Mouse (Mus musculus) midbrain, embryonic 12.5 days (tissue): Measurements from ENCODE around the gene Tiam1. TPM values are rescaled to one million over a fixed set of nuclear protein-coding genes. Genes with fewer than 3 reads are reported as not detected.

ENCODE experiments used
- ATAC-seq: fragments of 200-750 bp; cut with Nextera tagmentation; 2 replicates; pipeline ENCODE4 v1.8.0; 2017; ENCODE audit warnings: low read depth, moderate TSS enrichment, moderate library complexity; ENCODE audit not compliant: low FRiP score
- H3K27ac ChIP-seq: fragments of 300-500 bp; sonication (generic); replicated peaks from 2 replicates; pipeline ENCODE4 v1.5.1; 2016; ENCODE audit warnings: mild to moderate bottlenecking
- H3K27me3 ChIP-seq: fragments of 300-500 bp; sonication (generic); 2 replicates; pipeline ENCODE4 v1.6.1; 2016; ENCODE audit warnings: mild to moderate bottlenecking
- H3K36me3 ChIP-seq: fragments of 300-500 bp; sonication (generic); 2 replicates; pipeline ENCODE4 v1.6.1; 2016
- H3K4me1 ChIP-seq: fragments of 300-500 bp; sonication (generic); 2 replicates; pipeline ENCODE4 v1.6.1; 2016
- H3K4me2 ChIP-seq: fragments of 300-500 bp; sonication (generic); replicated peaks from 2 replicates; pipeline ENCODE4 v1.6.1; 2016; ENCODE audit warnings: mild to moderate bottlenecking, moderate library complexity
- H3K4me3 ChIP-seq: fragments of 300-500 bp; sonication (generic); 2 replicates; pipeline ENCODE4 v1.5.1; 2016; ENCODE audit warnings: mild to moderate bottlenecking
- H3K9ac ChIP-seq: fragments of 300-500 bp; sonication (generic); replicated peaks from 2 replicates; pipeline ENCODE4 v1.6.1; 2016; ENCODE audit warnings: mild to moderate bottlenecking, moderate library complexity
- H3K9me3 ChIP-seq: fragments of 300-500 bp; sonication (generic); 2 replicates; pipeline ENCODE4 v1.6.1; 2016; ENCODE audit warnings: mild to moderate bottlenecking
- WGBS: fragments of 180-500 bp; shearing (Covaris S2); methylation state at CpG from one replicate; pipeline ENCODE4 v1.1.7; 2016; 5-methylcytosine and 5-hydroxymethylcytosine counted together
- polyA plus RNA-seq: library from polyadenylated mRNA; unstranded; fragments of >200 nt; fragmentation: Nextera tagmentation; extraction: Ambion mirVana; gene quantifications from 2 replicates; pipeline ENCODE4 v1.2.1, GENCODE M21; 2016

The Tiam1 gene
- polyA plus RNA-seq, 1 experiment from 2014 or later, result 23.8 TPM

DNA sequence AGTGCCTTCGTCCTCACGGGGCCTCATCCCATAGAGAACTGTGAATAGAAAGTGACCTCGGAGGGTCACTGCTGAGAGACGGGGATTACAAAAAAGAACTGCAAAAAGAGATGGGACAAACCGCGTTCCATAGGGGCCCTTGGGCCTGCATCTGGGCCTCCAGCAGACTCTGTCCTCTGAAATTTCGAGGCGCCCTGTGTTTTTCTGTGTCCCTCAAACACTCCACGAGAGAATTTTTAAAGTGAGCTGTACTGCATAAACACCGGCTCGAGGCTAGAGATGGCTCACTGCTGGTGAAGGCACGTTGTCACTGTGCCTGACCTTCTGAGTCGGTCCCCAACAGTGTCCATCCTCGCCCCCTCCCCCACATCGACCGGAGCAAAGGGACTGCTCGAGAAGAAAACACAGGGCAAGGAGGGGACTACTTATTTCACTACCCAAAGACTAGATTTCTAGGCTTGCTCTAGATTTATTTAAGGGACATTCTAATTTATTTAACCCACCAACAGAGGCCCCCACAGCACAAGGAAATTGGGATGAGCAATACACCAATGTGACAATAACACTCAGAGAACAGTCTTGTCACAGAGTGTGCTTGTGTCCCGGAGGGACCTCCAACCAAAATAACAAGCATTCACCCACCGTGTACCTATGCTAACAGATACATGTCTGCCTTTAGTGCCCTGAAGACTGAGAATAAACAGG is 200.2 kb downstream of the Tiam1 start:
- peaks cover 32% of the 10 kb centered on the region for H3K4me1 ChIP-seq
- H3K9ac ChIP-seq, result no peak overlapping the region
- WGBS, result 7% methylated on average over 19 of the region's 19 CpGs

DNA sequence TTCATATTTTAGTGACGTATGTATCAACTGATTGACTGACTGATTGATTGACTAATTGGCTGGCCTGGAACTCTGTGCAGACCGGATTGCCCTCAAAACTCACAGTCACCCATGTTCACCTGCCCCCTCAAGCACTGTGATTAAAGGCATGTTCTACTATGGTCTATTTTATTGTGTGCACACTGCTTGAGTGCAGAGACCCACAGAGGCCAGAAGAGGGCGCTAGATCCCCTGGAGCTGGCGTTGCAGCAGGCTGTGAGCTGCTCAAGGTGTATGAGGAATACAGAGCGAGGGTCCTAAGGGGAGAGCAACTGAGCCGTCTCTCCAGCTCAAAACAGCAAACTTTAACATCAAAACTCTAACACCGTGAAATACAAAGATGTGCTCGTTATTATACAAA is 202.9 kb downstream of the Tiam1 start:
- WGBS, result 92% methylated on average over 8 of the region's 8 CpGs
- H3K4me2 ChIP-seq, result no peak overlapping the region
- peaks cover 32% of the 10 kb centered on the region for H3K4me1 ChIP-seq
- no peak for ATAC-seq
- H3K27me3 ChIP-seq, result peaks cover 4% of the 10 kb centered on the region
- no peaks in the 10 kb centered on the region for H3K36me3 ChIP-seq
- H3K9ac ChIP-seq, result no peak overlapping the region
- H3K27ac ChIP-seq, result no peak overlapping the region
- 0 out of 2 replicates have a peak, but pooled peaks cover 10% of the 10 kb centered on the region for H3K9me3 ChIP-seq
- no peak overlapping the region for H3K4me3 ChIP-seq

More for the DNA sequence above, 200.2 kb downstream of the Tiam1 start:
- peak overlapping the region; percentile 63 for H3K27ac ChIP-seq
- ATAC-seq, result 0 out of 2 replicates have a peak, but pooled peaks have one; percentile 13
- 0 out of 2 replicates have a peak, but pooled peaks cover 10% of the 10 kb centered on the region for H3K9me3 ChIP-seq
- peak overlapping the region; percentile 37 for H3K4me2 ChIP-seq
- peaks cover 4% of the 10 kb centered on the region for H3K27me3 ChIP-seq
- no peak overlapping the region for H3K4me3 ChIP-seq
- H3K36me3 ChIP-seq, result no peaks in the 10 kb centered on the region

DNA sequence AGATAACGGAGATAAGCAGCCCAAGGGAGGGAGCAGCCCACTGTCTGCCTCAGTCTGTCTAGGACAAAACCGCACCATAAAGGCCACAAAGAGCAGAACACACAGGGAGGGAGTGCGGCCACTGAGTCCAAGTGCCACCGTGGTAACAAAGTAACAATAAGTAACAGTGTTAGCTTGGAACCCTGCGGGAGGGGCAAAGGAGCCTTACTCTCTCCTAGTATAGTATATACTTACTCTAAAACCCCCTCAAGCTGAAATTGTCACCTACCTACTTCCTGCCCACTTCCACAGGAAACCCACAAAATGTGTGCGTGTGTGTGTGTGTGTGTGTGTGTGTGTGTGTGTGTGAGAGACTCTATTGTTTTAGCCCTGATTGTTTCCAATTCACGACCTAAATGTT is 205.3 kb downstream of the Tiam1 start:
- 55% methylated on average over 7 of the region's 7 CpGs for WGBS
- H3K4me2 ChIP-seq, result no peak overlapping the region
- 0 out of 2 replicates have a peak, but pooled peaks have one; percentile 16 for ATAC-seq
- H3K27me3 ChIP-seq, result no peaks in the 10 kb centered on the region; the same call in 1 of the 2 replicates
- 0 out of 2 replicates have a peak, but pooled peaks cover 10% of the 10 kb centered on the region for H3K9me3 ChIP-seq
- H3K36me3 ChIP-seq, result no peaks in the 10 kb centered on the region
- no peak overlapping the region for H3K9ac ChIP-seq
- peaks cover 8% of the 10 kb centered on the region for H3K4me1 ChIP-seq
- H3K4me3 ChIP-seq, result no peak overlapping the region
- no peak overlapping the region for H3K27ac ChIP-seq

DNA sequence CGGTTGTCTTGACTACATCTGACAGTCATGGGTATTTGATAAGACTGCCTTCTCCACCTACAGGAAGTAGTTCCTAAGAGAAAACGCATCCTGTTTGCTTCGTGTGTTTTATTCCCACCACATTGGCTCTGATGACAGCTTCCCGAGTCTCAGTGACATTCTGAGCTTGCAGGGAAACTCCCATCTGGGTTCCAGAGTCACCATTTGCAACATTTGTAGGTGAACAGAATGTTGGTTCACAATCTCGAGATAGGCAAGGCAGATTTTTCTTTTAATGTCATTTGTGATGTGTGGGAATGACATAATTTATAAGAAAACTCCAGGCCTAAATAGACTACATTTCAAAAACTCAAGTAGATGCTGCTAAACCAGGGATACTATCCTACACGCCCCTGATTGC is 207.0 kb downstream of the Tiam1 start:
- H3K4me2 ChIP-seq, result no peak overlapping the region
- no peak overlapping the region for H3K27ac ChIP-seq
- no peaks in the 10 kb centered on the region; the same call in 1 of the 2 replicates for H3K27me3 ChIP-seq
- H3K9ac ChIP-seq, result no peak overlapping the region
- H3K36me3 ChIP-seq, result no peaks in the 10 kb centered on the region
- H3K9me3 ChIP-seq, result 0 out of 2 replicates have a peak, but pooled peaks cover 8% of the 10 kb centered on the region
- H3K4me1 ChIP-seq, result no peaks in the 10 kb centered on the region
- WGBS, result 87% methylated on average over 6 of the region's 6 CpGs
- ATAC-seq, result no peak
- H3K4me3 ChIP-seq, result no peak overlapping the region

DNA sequence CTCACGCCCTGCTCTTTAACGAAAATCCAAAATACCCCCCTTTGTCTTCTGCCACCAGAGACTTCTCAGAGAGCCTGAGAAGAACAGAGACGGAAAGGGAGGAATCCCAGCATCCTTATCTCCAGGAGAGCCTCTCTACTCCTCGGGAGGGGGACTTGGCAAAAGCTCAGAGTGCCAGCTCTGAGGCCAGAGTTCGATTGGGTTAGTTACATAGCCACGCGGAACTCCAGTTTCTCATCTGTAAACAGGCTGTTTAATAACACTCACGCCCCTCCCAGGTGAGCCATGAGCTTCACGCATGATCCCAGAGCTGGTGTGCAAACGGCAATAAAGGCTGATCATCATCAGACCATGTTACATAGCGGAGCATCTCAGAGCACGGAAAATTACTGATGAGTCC is 208.2 kb downstream of the Tiam1 start:
- Histone ChIP-seq H3K4me1 (no peaks in the 10 kb centered on the region), H3K27me3 (no peaks in the 10 kb centered on the region; the same call in 1 of the 2 replicates), H3K4me2 (no peak overlapping the region), H3K27ac (no peak overlapping the region), H3K4me3 (no peak overlapping the region), H3K9me3 (no peaks in the 10 kb centered on the region), H3K9ac (no peak overlapping the region), H3K36me3 (no peaks in the 10 kb centered on the region)
- 92% methylated on average over 12 of the region's 12 CpGs for WGBS
- no peak for ATAC-seq

DNA sequence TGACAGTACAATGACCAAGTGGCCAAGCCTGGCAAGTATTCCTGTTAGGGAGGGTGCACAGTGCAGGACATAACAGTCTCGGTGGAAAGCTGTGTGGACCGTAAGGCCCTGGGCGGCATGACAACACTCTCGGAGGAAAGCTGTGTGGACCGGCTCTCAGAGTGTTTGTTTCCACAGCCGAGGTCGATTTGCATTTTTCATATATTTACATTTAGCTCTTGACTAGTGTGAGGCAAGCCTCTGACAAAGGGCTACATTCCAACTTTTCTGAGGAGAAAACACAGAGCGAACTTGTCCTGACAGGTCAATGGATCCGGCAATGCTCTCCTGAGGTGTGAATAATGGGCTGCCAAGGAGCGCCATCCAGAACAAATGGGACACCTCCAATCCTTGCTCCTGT is 209.0 kb downstream of the Tiam1 start:
- ATAC-seq, result no peak
- H3K4me1 ChIP-seq, result no peaks in the 10 kb centered on the region
- no peaks in the 10 kb centered on the region for H3K27me3 ChIP-seq
- H3K36me3 ChIP-seq, result no peaks in the 10 kb centered on the region
- no peak overlapping the region for H3K4me2 ChIP-seq
- no peak overlapping the region for H3K27ac ChIP-seq
- no peaks in the 10 kb centered on the region for H3K9me3 ChIP-seq
- no peak overlapping the region for H3K9ac ChIP-seq
- H3K4me3 ChIP-seq, result no peak overlapping the region
- WGBS, result 73% methylated on average over 10 of the region's 10 CpGs

DNA sequence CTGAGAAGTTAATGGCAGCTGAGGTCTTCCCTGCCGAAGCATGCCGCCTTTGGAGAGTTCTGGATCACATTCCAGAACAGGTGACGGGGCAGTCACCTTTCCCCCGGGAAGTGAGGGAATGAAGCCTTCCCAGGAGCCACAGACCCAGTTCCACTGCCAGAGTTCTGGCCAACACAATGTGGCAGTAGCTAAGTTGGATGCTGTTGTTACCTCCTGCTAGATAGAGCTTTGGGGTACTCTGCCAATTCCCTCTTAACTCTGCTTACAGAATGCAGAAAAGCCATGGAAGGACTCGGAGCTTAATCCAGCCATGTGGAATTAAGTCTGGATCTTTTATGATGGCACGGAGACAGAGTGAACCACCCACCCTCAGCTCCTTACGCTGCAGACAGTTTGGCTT is 209.6 kb downstream of the Tiam1 start:
- H3K9ac ChIP-seq, result no peak overlapping the region
- H3K27ac ChIP-seq, result no peak overlapping the region
- no peak for ATAC-seq
- no peak overlapping the region for H3K4me3 ChIP-seq
- no peaks in the 10 kb centered on the region for H3K4me1 ChIP-seq
- no peak overlapping the region for H3K4me2 ChIP-seq
- H3K27me3 ChIP-seq, result no peaks in the 10 kb centered on the region
- no peaks in the 10 kb centered on the region for H3K36me3 ChIP-seq
- H3K9me3 ChIP-seq, result no peaks in the 10 kb centered on the region
- 87% methylated on average over 7 of the region's 7 CpGs for WGBS

DNA sequence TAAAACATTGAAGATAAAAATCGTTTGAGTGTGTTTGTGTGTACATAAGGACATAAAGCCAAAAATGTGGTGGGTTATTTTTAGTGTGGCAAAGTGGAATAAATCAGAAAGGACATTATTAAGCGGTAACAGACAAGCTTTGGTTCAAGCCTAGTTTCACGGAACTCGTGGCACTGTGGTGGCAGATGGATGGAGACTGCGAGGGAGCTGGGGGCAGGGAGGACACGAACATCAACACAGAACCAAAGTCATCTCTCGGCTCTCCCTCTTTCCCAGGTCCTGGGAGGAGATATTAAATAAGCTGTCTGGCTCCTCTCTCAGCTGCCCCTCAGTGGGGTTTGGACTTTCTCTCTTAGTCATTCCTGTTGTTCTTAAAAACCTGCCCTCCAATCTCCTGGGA is 215.0 kb downstream of the Tiam1 start:
- Histone ChIP-seq H3K4me2 (no peak overlapping the region), H3K4me1 (peaks cover 13% of the 10 kb centered on the region), H3K9ac (no peak overlapping the region), H3K27me3 (no peaks in the 10 kb centered on the region), H3K27ac (no peak overlapping the region), H3K9me3 (no peaks in the 10 kb centered on the region), H3K36me3 (no peaks in the 10 kb centered on the region), H3K4me3 (no peak overlapping the region)
- WGBS, result 85% methylated on average over 7 of the region's 7 CpGs
- ATAC-seq, result no peak

DNA sequence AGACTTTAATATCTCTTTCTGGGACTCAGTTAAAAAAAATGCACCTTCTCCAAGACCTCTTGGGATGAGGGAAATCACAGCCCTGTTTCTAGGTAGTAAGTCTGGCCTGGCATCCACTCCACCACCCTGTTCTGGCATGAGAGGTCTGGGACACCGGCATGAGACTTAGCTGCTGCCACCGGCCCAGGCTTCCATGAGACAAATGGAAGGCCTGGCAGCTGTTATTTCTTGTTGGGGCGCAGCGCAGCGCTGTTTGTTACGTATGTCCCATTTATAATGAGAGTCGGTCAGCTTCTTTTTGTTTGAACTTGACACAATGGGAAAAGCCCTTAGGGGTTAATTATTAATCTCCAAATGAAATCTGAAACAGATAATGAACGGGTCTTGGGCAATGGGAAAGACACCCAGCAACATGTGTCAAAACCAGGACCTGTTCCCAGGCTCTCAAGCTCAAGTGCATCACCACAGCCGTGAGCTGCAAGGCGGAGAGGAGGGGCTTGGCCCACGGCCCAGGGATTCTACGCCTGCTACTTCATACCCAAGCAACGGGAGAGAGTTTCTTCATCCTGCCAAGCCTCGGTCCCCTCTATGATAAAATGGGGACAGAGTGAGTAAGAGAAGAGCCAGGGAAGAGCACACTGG is 219.2 kb downstream of the Tiam1 start:
- no peaks in the 10 kb centered on the region for H3K27me3 ChIP-seq
- H3K4me1 ChIP-seq, result peaks cover 28% of the 10 kb centered on the region
- no peak overlapping the region for H3K9ac ChIP-seq
- ATAC-seq, result peak; percentile 38; the same call in 1 of the 2 replicates
- 71% methylated on average over 14 of the region's 14 CpGs for WGBS
- H3K27ac ChIP-seq, result 0 out of 2 replicates have a peak overlapping the region, but pooled peaks have one; percentile 20
- no peaks in the 10 kb centered on the region for H3K36me3 ChIP-seq
- no peaks in the 10 kb centered on the region for H3K9me3 ChIP-seq
- no peak overlapping the region for H3K4me2 ChIP-seq
- no peak overlapping the region for H3K4me3 ChIP-seq

DNA sequence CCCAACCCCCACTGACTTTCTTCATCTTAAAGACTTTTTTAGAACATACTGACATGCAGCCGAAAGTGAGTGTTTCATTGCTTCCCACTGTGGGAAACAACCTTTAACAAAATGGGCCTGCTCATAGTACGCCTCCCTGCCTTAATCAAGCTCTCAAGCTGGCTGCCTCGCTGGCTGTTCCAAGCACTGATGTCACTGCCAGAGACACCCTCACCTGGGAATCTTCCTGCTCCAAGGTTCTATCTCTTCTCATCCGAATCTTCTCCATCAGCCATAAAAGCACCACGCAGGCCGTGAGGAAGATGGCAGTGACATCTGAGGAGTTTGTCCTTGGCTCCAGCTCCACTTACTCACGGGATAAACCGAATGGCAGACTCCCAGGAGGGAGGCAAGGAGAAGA is 220.3 kb downstream of the Tiam1 start:
- Histone ChIP-seq H3K4me2 (no peak overlapping the region), H3K9me3 (no peaks in the 10 kb centered on the region), H3K27me3 (no peaks in the 10 kb centered on the region), H3K4me3 (no peak overlapping the region), H3K36me3 (no peaks in the 10 kb centered on the region), H3K9ac (no peak overlapping the region), H3K4me1 (peaks cover 32% of the 10 kb centered on the region), H3K27ac (no peak overlapping the region)
- ATAC-seq, result no peak
- 85% methylated on average over 8 of the region's 8 CpGs for WGBS

DNA sequence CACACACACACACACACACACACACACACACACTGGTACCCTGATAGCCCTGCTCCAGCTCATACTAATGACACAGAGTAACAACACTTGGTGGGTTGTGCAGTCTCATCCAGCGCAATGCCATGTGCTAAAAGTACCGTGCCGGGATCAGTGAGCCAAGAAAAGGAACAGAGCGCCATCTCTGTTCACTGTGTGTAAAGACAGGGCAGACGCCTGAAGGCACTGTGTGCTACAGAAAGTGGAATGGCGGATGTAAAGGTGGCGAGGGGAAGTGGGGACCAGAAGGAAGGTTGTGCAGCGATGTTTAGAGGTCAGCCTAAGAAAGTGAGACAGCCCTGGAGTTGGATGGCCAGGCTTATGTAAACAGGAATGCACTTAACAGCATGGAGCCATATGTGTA is 221.1 kb downstream of the Tiam1 start:
- 91% methylated on average over 8 of the region's 8 CpGs for WGBS
- no peak for ATAC-seq

DNA sequence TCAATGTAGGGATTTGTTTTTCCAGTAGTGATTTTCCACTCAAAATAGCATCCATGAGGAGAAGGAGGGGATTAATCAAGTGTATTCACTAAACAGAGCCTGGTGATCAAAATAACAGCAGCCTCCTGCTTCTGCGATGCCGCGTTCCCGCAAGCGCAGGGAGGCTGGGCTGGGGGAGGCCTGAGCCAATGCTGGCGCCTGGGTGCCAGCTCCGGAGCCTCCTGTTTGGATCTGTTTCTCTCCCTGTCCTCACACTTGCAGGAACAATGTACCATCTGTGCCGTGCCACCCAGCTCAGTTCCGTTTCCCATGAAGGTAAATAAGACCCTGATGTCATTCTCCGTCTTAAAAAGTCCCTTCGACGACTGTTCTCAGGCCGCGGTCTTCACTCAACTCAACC is 222.2 kb downstream of the Tiam1 start:
- Histone ChIP-seq H3K27ac (no peak overlapping the region), H3K4me1 (peaks cover 32% of the 10 kb centered on the region), H3K9me3 (no peaks in the 10 kb centered on the region), H3K36me3 (no peaks in the 10 kb centered on the region), H3K4me3 (no peak overlapping the region), H3K27me3 (no peaks in the 10 kb centered on the region), H3K9ac (no peak overlapping the region), H3K4me2 (no peak overlapping the region)
- WGBS, result 77% methylated on average over 14 of the region's 14 CpGs
- ATAC-seq, result peak; percentile 14; the same call in 1 of the 2 replicates

More for the DNA sequence above, 221.1 kb downstream of the Tiam1 start:
- Histone ChIP-seq H3K36me3 (no peaks in the 10 kb centered on the region), H3K27ac (no peak overlapping the region), H3K27me3 (no peaks in the 10 kb centered on the region), H3K4me3 (no peak overlapping the region), H3K9me3 (no peaks in the 10 kb centered on the region), H3K4me2 (no peak overlapping the region), H3K4me1 (peaks cover 32% of the 10 kb centered on the region), H3K9ac (no peak overlapping the region)
